Mouse (Mus musculus) erythroblast, embryonic 14.5 days (primary cell): ENCODE measurements at regions not wholly inside any gene's neighbourhood (a gene's known extent, or its start where the extent isn't known, plus 50 kb on each side); places are given as distances from the start of the nearest gene placed in this dataset.

Experiments used
- H3K27me3 ChIP-seq: 2 replicates; pipeline ENCODE4 v1.6.1; 2012; ENCODE audit warnings: inconsistent platforms; ENCODE audit not compliant: control insufficient read depth
- H3K36me3 ChIP-seq: 2 replicates; pipeline ENCODE4 v1.6.1; 2012; ENCODE audit warnings: mild to moderate bottlenecking, inconsistent platforms; ENCODE audit not compliant: control insufficient read depth
- H3K4me1 ChIP-seq: 2 replicates; pipeline ENCODE4 v1.6.1; 2012; ENCODE audit warnings: inconsistent platforms; ENCODE audit not compliant: control insufficient read depth
- H3K4me3 ChIP-seq: replicated peaks from 2 replicates; pipeline ENCODE3; 2012; ENCODE audit warnings: moderate library complexity, mild to moderate bottlenecking, inconsistent platforms
- H3K9me3 ChIP-seq: 2 replicates; pipeline ENCODE4 v1.6.1; 2012; ENCODE audit warnings: low read length, inconsistent platforms, mixed read lengths; ENCODE audit not compliant: control insufficient read depth
- GATA1 ChIP-seq: IDR thresholded peaks from 2 replicates; pipeline ENCODE4 v1.6.1; 2012; ENCODE audit warnings: low read length, inconsistent platforms, mixed read lengths
- TAL1 ChIP-seq: IDR thresholded peaks from 3 replicates; pipeline ENCODE4 v1.6.1; 2012; ENCODE audit warnings: low read length, inconsistent platforms, mixed read lengths

GRCm38 (mm10) chr5:133080751-133081150 lies 537.6 kb upstream of the Auts2 start:
- Histone ChIP-seq H3K9me3 (peaks cover 6% of the 10 kb centered on the region), H3K4me3 (no peak overlapping the region), H3K4me1 (no peaks in the 10 kb centered on the region), H3K27me3 (no peaks in the 10 kb centered on the region), H3K36me3 (no peaks in the 10 kb centered on the region)
- no peak for TF ChIP-seq GATA1
- TF ChIP-seq TAL1: no peak

DNA sequence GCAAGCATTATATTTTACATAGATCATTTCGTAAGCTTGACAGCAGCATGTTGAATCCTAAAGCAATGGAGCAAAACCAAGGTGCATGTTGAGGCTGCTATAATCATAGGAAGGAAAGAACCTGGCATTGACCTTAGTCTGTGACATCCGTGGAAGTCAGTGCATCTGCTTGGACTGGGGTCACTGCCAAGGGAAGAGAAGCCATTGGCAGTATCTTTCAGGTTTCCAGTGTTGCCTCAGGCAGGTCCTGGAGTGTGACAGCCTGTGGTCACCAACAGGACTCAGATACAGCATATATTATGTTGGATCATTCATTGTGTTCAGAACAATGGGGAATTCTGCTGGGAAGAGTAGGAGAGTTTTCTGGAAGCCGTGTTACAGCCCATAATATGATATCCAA lies 535.8 kb upstream of the Auts2 start:
- peaks cover 6% of the 10 kb centered on the region for H3K9me3 ChIP-seq
- no peak for TF ChIP-seq GATA1
- no peak for TF ChIP-seq TAL1
- no peaks in the 10 kb centered on the region for H3K4me1 ChIP-seq
- H3K4me3 ChIP-seq: no peak overlapping the region
- H3K36me3 ChIP-seq: no peaks in the 10 kb centered on the region
- H3K27me3 ChIP-seq: no peaks in the 10 kb centered on the region

DNA sequence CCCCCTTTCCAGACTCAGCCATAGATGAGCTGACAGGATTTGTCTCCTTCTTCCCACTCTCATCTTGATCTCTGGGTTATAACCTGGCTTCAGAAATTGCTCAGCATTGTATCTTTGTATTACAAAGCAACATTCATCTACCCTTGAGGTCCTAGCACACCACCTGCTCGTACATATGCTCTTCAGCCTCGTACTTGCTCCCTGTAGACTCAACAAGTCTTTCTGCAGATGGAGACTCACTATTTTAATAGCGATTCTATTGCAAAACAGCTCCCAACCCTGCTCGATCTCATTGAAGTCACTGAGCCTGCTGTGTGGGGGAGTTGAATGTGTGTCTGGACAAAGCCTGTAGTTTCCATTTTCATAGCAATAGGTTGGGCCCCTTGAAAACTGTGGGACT lies 535.2 kb upstream of the Auts2 start:
- peaks cover 6% of the 10 kb centered on the region for H3K9me3 ChIP-seq
- TF ChIP-seq GATA1: no peak
- no peak for TF ChIP-seq TAL1
- H3K4me3 ChIP-seq: no peak overlapping the region
- no peaks in the 10 kb centered on the region for H3K36me3 ChIP-seq
- H3K27me3 ChIP-seq: no peaks in the 10 kb centered on the region
- H3K4me1 ChIP-seq: no peaks in the 10 kb centered on the region

- H3K4me1 ChIP-seq: no peaks in the 10 kb centered on the region
- no peak for TF ChIP-seq GATA1
- no peak for TF ChIP-seq TAL1
These were observed 530.2 kb upstream of the Auts2 start for GRCm38 (mm10) chr5:133073317-133073716.

DNA sequence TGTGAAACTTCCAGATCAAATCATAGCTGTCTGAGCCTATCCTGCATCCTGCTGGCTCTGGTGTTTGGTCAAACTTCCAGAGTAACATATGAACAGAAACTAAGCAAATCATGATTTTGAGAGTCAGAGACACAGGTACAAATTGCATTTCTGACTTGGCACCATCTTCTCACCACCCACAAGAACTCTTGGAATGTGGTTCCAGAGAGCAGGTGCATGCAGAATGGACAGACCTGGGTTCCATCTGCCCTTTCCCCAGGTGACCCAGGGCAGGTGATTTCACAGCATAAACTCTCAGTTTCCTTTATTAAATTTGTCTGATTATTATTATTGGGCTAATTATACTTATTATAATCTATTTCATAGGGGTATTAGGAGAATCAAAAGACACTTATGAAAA lies 527.0 kb upstream of the Auts2 start:
- TF ChIP-seq TAL1 (no peak), GATA1 (no peak)
- no peaks in the 10 kb centered on the region for H3K4me1 ChIP-seq
- H3K4me3 ChIP-seq: no peak overlapping the region
- H3K9me3 ChIP-seq: peaks cover 9% of the 10 kb centered on the region
- H3K27me3 ChIP-seq: no peaks in the 10 kb centered on the region
- H3K36me3 ChIP-seq: no peaks in the 10 kb centered on the region

More at GRCm38 (mm10) chr5:133073317-133073716, 530.2 kb upstream of the Auts2 start:
- H3K9me3 ChIP-seq: 0 out of 2 replicates have a peak, but pooled peaks cover 8% of the 10 kb centered on the region
- H3K36me3 ChIP-seq: no peaks in the 10 kb centered on the region
- H3K27me3 ChIP-seq: no peaks in the 10 kb centered on the region
- no peak overlapping the region for H3K4me3 ChIP-seq

DNA sequence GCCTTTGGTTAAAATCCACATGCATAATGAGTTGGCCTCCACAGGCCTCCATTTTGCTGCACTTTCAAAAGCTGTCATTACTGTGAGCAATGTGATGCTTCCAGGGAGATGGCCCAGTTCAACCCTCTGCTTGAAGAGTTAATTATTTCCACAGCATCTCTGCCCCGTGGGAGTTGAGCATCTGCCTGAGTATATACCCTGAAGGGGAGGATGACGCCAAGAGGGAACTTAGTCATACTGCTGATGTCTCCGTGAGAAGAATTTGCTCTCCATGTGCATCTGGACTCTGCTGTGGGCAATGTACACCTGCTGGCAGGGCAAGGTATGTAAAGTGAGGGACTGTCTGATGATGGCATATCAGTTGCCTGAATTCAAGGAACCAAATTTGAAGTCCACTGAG lies 519.3 kb upstream of the Auts2 start:
- TF ChIP-seq TAL1 (no peak), GATA1 (no peak)
- Histone ChIP-seq H3K4me1 (no peaks in the 10 kb centered on the region), H3K4me3 (no peak overlapping the region), H3K9me3 (peaks cover 13% of the 10 kb centered on the region), H3K27me3 (no peaks in the 10 kb centered on the region), H3K36me3 (no peaks in the 10 kb centered on the region)

DNA sequence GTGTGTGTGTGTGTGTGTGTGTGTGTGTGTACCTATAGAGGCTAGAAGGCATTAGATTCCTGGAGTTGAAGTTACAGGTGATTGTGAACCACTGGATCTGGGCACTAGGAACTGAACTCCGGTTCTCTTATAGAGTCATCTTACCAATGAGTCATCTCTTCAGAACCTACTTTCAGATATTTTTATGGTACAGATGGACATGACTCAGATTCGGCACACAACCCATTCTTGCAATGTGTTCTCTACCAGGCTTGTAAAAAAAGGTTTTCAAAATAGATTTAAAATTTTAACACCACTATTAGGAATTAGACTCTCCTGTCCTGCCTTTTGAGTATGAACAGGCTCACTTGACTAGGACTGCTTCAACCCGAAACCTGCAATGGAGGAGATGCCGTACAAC lies 504.3 kb upstream of the Auts2 start:
- peaks cover 7% of the 10 kb centered on the region for H3K9me3 ChIP-seq
- no peak overlapping the region for H3K4me3 ChIP-seq
- no peaks in the 10 kb centered on the region for H3K27me3 ChIP-seq
- H3K36me3 ChIP-seq: no peaks in the 10 kb centered on the region
- no peaks in the 10 kb centered on the region for H3K4me1 ChIP-seq
- TF ChIP-seq TAL1: no peak
- TF ChIP-seq GATA1: no peak

DNA sequence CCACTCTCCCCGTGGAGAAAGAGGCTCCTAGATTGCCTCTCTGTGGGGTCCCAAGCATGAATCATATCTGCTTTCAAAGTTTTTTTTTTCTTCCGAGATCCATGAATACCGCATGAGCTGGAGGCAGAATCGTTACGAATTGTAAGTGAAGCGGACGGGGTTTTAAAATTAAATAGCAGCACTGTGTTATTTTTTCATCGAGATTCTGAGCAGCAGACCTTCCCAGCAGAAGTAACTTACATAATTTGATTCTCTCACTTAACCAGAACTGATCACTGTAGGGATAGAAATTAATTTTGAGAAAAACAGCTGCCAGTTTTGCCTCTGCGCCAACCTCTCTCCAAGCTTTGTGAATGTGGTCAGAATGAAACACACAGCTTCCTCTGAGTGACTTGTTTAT lies 502.5 kb upstream of the Auts2 start:
- Histone ChIP-seq H3K4me3 (no peak overlapping the region), H3K9me3 (peaks cover 15% of the 10 kb centered on the region), H3K36me3 (no peaks in the 10 kb centered on the region), H3K4me1 (no peaks in the 10 kb centered on the region), H3K27me3 (no peaks in the 10 kb centered on the region)
- no peak for TF ChIP-seq GATA1
- TF ChIP-seq TAL1: no peak

DNA sequence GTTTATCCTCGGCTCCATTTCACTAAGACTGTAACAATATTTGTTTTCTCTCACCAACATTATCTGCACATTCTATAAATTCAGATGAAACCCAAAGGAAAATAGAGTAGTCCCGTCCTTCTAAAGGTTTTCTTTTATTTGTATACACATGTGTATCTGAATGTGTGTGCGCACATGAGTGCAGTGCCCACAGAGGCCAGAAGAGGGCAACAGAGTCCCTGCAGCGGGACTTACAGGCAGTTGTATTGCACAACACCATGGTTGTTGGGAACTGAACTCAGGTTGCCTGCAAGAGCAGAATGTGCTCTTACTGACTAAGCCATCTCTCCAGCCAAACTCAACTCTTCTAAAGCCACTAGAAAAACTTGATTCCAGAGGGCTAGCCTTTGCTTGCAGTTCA lies 484.4 kb upstream of the Auts2 start:
- H3K9me3 ChIP-seq: peaks cover 39% of the 10 kb centered on the region
- TF ChIP-seq TAL1 (no peak), GATA1 (no peak)

GRCm38 (mm10) chr5:133025121-133025520 lies 482.0 kb upstream of the Auts2 start:
- no peaks in the 10 kb centered on the region for H3K4me1 ChIP-seq
- no peaks in the 10 kb centered on the region for H3K27me3 ChIP-seq
- peaks cover 32% of the 10 kb centered on the region for H3K9me3 ChIP-seq
- no peak overlapping the region for H3K4me3 ChIP-seq
- TF ChIP-seq TAL1 (no peak), GATA1 (no peak)
- no peaks in the 10 kb centered on the region for H3K36me3 ChIP-seq

More for the DNA sequence above, 484.4 kb upstream of the Auts2 start:
- Histone ChIP-seq H3K4me3 (no peak overlapping the region), H3K36me3 (no peaks in the 10 kb centered on the region), H3K4me1 (no peaks in the 10 kb centered on the region), H3K27me3 (no peaks in the 10 kb centered on the region)
